Mouse (Mus musculus) neural tube, embryonic 14.5 days (tissue): ENCODE measurements at regions not wholly inside any gene's neighbourhood (a gene's known extent, or its start where the extent isn't known, plus 50 kb on each side); places are given as distances from the start of the nearest gene placed in this dataset.
A peak's percentile ranks its signal among the peaks of the same experiment; 100 is the strongest.

Source experiments
- ATAC-seq: fragments of 200-750 bp; cut with Nextera tagmentation; 2 replicates; pipeline ENCODE4 v1.8.0; 2017; ENCODE audit warnings: low read depth, mild to moderate bottlenecking, moderate TSS enrichment, moderate library complexity
- H3K27ac ChIP-seq: fragments of 300-500 bp; sonication (generic); 2 replicates; pipeline ENCODE4 v1.5.1; 2014; ENCODE audit warnings: low read depth, mild to moderate bottlenecking, control low read depth, low read length, moderate library complexity, mixed read lengths
- H3K27me3 ChIP-seq: fragments of 300-500 bp; sonication (generic); 2 replicates; pipeline ENCODE4 v1.6.1; 2014; ENCODE audit warnings: low read length; ENCODE audit not compliant: control insufficient read depth, insufficient read depth
- H3K36me3 ChIP-seq: fragments of 300-500 bp; sonication (generic); 2 replicates; pipeline ENCODE4 v1.6.1; 2014; ENCODE audit warnings: low read length, mixed read lengths; ENCODE audit not compliant: control insufficient read depth, insufficient read depth
- H3K4me1 ChIP-seq: fragments of 300-500 bp; sonication (generic); 2 replicates; pipeline ENCODE4 v1.6.1; 2014; ENCODE audit warnings: low read length; ENCODE audit not compliant: control insufficient read depth, insufficient read depth
- H3K4me2 ChIP-seq: fragments of 300-500 bp; sonication (generic); 2 replicates; pipeline ENCODE4 v1.6.1; 2014; ENCODE audit warnings: mild to moderate bottlenecking, low read depth, low read length, control low read depth
- H3K4me3 ChIP-seq: fragments of 300-500 bp; sonication (generic); 2 replicates; pipeline ENCODE4 v1.5.1; 2014; ENCODE audit warnings: low read depth, low read length, control low read depth, mixed read lengths
- H3K9ac ChIP-seq: fragments of 300-500 bp; sonication (generic); replicated peaks from 2 replicates; pipeline ENCODE4 v1.6.1; 2014; ENCODE audit warnings: low read depth, mild to moderate bottlenecking, control low read depth, low read length, mixed read lengths
- H3K9me3 ChIP-seq: fragments of 300-500 bp; sonication (generic); 2 replicates; pipeline ENCODE4 v1.6.1; 2016; ENCODE audit warnings: low read length; ENCODE audit not compliant: control insufficient read depth
- WGBS: fragments of 180-500 bp; shearing (Covaris S2); extraction: QIAGEN DNeasy Blood & Tissue Kit; methylation state at CpG from one replicate; pipeline ENCODE4 v1.1.7; 2014; 5-methylcytosine and 5-hydroxymethylcytosine counted together

- Histone ChIP-seq H3K27me3 (no peaks in the 10 kb centered on the region), H3K4me2 (no peak overlapping the region), H3K4me3 (no peak overlapping the region), H3K4me1 (no peaks in the 10 kb centered on the region), H3K9ac (no peak overlapping the region), H3K27ac (no peak overlapping the region), H3K9me3 (no peaks in the 10 kb centered on the region), H3K36me3 (no peaks in the 10 kb centered on the region)
- peak; percentile 61 for ATAC-seq
- 21% methylated on average over 2 of the region's 2 CpGs for WGBS
Measured at GRCm38 (mm10) chr6:108963295-108963694, 134.9 kb downstream of the Edem1 start.

GRCm38 (mm10) chr6:108969477-108970176, 141.2 kb downstream of the Edem1 start:
- no peak overlapping the region for H3K4me2 ChIP-seq
- no peaks in the 10 kb centered on the region for H3K4me1 ChIP-seq
- H3K9me3 ChIP-seq, result no peaks in the 10 kb centered on the region
- H3K4me3 ChIP-seq, result no peak overlapping the region
- peak; percentile 56; the same call in 1 of the 2 replicates for ATAC-seq
- no peaks in the 10 kb centered on the region for H3K27me3 ChIP-seq
- H3K36me3 ChIP-seq, result no peaks in the 10 kb centered on the region
- H3K27ac ChIP-seq, result no peak overlapping the region
- H3K9ac ChIP-seq, result no peak overlapping the region
- WGBS, result 55% methylated on average over 4 of the region's 4 CpGs

DNA sequence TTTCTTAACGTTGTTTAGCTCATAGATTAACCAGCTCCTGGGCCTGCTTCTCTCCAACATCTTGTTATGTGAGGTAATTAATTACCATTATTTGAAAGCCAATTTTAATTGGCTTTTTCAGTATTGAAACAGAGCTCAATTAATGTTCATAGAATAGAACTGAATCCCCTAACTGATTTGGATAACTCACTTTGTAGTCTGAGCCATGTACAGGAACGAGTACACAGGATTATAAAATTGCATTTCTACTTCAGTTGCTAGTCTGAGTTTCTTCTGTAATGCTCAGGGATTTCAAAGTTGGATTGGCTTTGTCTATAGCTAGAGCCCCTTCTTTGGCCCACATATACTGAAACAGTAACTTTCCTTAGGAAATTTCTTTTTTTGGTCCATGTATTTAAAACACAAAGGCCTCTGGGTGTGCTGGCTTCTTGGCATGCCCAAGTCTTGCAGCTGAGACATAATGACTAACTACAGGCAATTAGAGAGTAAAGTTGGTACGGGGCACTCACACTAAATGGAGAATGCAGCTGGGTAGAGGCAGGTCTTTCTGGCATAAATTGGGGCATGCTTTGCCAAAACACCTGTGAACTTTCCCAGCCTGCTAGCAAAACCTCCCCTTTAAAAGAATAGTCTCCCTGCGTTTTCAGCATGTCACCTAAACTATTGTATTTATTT, 143.1 kb downstream of the Edem1 start:
- H3K9ac ChIP-seq, result no peak overlapping the region
- H3K9me3 ChIP-seq, result no peaks in the 10 kb centered on the region
- no peaks in the 10 kb centered on the region for H3K27me3 ChIP-seq
- no peaks in the 10 kb centered on the region for H3K36me3 ChIP-seq
- no peak overlapping the region for H3K4me3 ChIP-seq
- 66% methylated on average over 4 of the region's 4 CpGs for WGBS
- no peak for ATAC-seq
- H3K27ac ChIP-seq, result no peak overlapping the region
- no peaks in the 10 kb centered on the region for H3K4me1 ChIP-seq
- H3K4me2 ChIP-seq, result no peak overlapping the region

- no peaks in the 10 kb centered on the region for H3K36me3 ChIP-seq
- H3K27ac ChIP-seq, result no peak overlapping the region
- no peaks in the 10 kb centered on the region for H3K4me1 ChIP-seq
- H3K9ac ChIP-seq, result no peak overlapping the region
- no peaks in the 10 kb centered on the region for H3K27me3 ChIP-seq
- 87% methylated on average over 2 of the region's 2 CpGs for WGBS
- H3K4me2 ChIP-seq, result no peak overlapping the region
- no peak overlapping the region for H3K4me3 ChIP-seq
- no peak for ATAC-seq
- H3K9me3 ChIP-seq, result no peaks in the 10 kb centered on the region
Measured at GRCm38 (mm10) chr6:108973701-108974100, 145.3 kb downstream of the Edem1 start.

DNA sequence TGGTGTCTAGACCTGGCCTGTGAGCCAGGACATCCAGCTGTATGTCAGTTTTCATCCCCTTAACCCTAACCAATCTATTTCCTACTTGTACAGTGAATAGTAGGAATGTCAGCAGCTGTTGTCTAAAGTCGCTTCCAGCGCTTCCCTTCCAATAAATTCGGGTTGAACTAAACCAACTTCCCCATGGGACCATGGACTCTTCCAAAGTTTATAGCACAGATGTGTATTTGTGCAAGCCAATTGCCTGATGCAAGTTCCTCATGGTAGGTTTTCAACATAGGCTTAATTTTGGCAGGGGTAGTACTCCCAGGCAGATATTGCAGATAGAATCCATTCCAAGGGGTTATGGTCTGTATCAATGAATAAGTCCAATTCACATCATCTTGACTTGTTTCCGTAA, 161.1 kb downstream of the Edem1 start:
- Histone ChIP-seq H3K4me3 (no peak overlapping the region), H3K9ac (no peak overlapping the region), H3K36me3 (no peaks in the 10 kb centered on the region), H3K4me1 (no peaks in the 10 kb centered on the region), H3K4me2 (no peak overlapping the region), H3K27me3 (no peaks in the 10 kb centered on the region), H3K9me3 (no peaks in the 10 kb centered on the region), H3K27ac (no peak overlapping the region)
- ATAC-seq, result no peak
- WGBS, result 92% methylated on average over 4 of the region's 4 CpGs

- no peaks in the 10 kb centered on the region for H3K4me1 ChIP-seq
- WGBS, result 43% methylated on average over 3 of the region's 3 CpGs
- no peak for ATAC-seq
- H3K9ac ChIP-seq, result no peak overlapping the region
- no peak overlapping the region for H3K4me2 ChIP-seq
- no peaks in the 10 kb centered on the region for H3K9me3 ChIP-seq
- no peak overlapping the region for H3K4me3 ChIP-seq
- no peaks in the 10 kb centered on the region for H3K36me3 ChIP-seq
- no peak overlapping the region for H3K27ac ChIP-seq
- H3K27me3 ChIP-seq, result no peaks in the 10 kb centered on the region
Measured at GRCm38 (mm10) chr6:108993743-108994142, 165.3 kb downstream of the Edem1 start.

DNA sequence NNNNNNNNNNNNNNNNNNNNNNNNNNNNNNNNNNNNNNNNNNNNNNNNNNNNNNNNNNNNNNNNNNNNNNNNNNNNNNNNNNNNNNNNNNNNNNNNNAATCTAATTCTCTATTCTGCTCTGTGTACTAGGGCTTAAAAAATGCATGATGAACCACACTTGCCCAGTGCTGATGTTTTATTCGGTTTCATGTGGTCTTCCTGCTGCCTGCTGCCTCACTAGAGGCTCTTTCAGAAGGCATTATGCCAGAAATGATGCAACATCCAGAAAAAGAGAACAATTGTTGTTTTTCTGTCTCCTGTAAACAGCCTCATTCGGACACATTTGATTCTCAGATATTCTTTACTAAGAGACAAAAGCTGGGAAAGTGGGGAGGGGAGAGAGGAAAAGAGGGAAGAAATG, 176.0 kb downstream of the Edem1 start:
- no peaks in the 10 kb centered on the region for H3K36me3 ChIP-seq
- H3K4me1 ChIP-seq, result no peaks in the 10 kb centered on the region
- H3K4me3 ChIP-seq, result no peak overlapping the region
- no peaks in the 10 kb centered on the region for H3K27me3 ChIP-seq
- no peak overlapping the region for H3K27ac ChIP-seq
- H3K4me2 ChIP-seq, result no peak overlapping the region
- 62% methylated on average over 2 of the region's 2 CpGs for WGBS
- no peaks in the 10 kb centered on the region for H3K9me3 ChIP-seq
- H3K9ac ChIP-seq, result no peak overlapping the region
- no peak for ATAC-seq

- WGBS, result 85% methylated on average over 3 of the region's 3 CpGs
- no peaks in the 10 kb centered on the region for H3K27me3 ChIP-seq
- H3K36me3 ChIP-seq, result no peaks in the 10 kb centered on the region
- no peak overlapping the region for H3K4me2 ChIP-seq
- H3K9ac ChIP-seq, result no peak overlapping the region
- H3K9me3 ChIP-seq, result no peaks in the 10 kb centered on the region
- H3K4me3 ChIP-seq, result no peak overlapping the region
- H3K4me1 ChIP-seq, result no peaks in the 10 kb centered on the region
- H3K27ac ChIP-seq, result no peak overlapping the region
- ATAC-seq, result no peak
Measured at GRCm38 (mm10) chr6:109009364-109009763, 180.9 kb downstream of the Edem1 start.

DNA sequence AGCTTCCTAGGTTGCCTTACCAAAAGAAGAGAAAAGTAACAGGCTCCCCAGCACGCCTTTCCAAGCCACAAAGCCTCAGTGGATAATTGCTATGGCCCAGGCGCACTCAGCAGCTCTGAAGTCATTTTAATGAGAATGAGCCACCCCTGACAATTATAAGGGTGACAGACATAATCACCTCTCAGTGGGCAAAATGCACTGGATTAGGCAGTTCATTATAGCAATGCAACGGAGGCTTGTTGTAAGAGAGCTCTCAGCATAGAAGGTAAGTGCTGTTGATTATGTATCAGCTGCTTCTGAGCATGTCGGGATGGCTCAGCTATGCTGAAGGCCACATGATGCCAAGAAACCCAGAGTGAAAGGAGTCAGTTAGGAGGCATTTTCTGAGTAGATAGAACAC, 181.4 kb downstream of the Edem1 start:
- H3K4me2 ChIP-seq, result no peak overlapping the region
- no peaks in the 10 kb centered on the region for H3K36me3 ChIP-seq
- ATAC-seq, result no peak
- H3K9me3 ChIP-seq, result no peaks in the 10 kb centered on the region
- H3K9ac ChIP-seq, result no peak overlapping the region
- WGBS, result 45% methylated on average over 4 of the region's 4 CpGs
- no peaks in the 10 kb centered on the region for H3K27me3 ChIP-seq
- no peak overlapping the region for H3K4me3 ChIP-seq
- no peaks in the 10 kb centered on the region for H3K4me1 ChIP-seq
- no peak overlapping the region for H3K27ac ChIP-seq
